Mouse (Mus musculus) WW6 (cell line): ENCODE data around the gene Ppp4r2.

Experiments used
- DNase-seq: peaks from one replicate; pipeline ENCODE4 v3.0.0-alpha.2; 2013; ENCODE audit warnings: low read depth, low spot score

The Ppp4r2 gene

GRCm38 (mm10) chr6:100883233-100883632 is 49.8 kb downstream of the Ppp4r2 start:
- DNase-seq = peak; percentile 29

- no peak for DNase-seq
Observed at GRCm38 (mm10) chr6:100884594-100885225, 51.3 kb downstream of the Ppp4r2 start.

- DNase-seq = no peak
Observed at GRCm38 (mm10) chr6:100885376-100885775, 52.0 kb downstream of the Ppp4r2 start.

- DNase-seq = no peak
Observed at GRCm38 (mm10) chr6:100887012-100887411, 53.6 kb downstream of the Ppp4r2 start.

GRCm38 (mm10) chr6:100889340-100889739 is 55.9 kb downstream of the Ppp4r2 start:
- DNase-seq = no peak

GRCm38 (mm10) chr6:100892489-100892888 is 59.1 kb downstream of the Ppp4r2 start:
- no peak for DNase-seq

- no peak for DNase-seq
Observed at GRCm38 (mm10) chr6:100893073-100893472, 59.7 kb downstream of the Ppp4r2 start.

GRCm38 (mm10) chr6:100895183-100895582 is 61.8 kb downstream of the Ppp4r2 start:
- DNase-seq = no peak

GRCm38 (mm10) chr6:100896883-100897282 is 63.5 kb downstream of the Ppp4r2 start:
- DNase-seq = no peak

- DNase-seq = no peak
Observed at GRCm38 (mm10) chr6:100904463-100904862, 71.0 kb downstream of the Ppp4r2 start.

- DNase-seq = no peak
Observed at GRCm38 (mm10) chr6:100910136-100910675, 76.8 kb downstream of the Ppp4r2 start.
